Mouse (Mus musculus) 416B (cell line): ENCODE data around the gene H2-Q6.
"Not testable (repeated sequence)": the region's sequence is repeated elsewhere in the genome, so short reads cannot be mapped to it uniquely, and the experiment has no call there.

ENCODE experiments used
- DNase-seq: peaks from one replicate; pipeline ENCODE4 v3.0.0; 2011; ENCODE audit warnings: low read depth

The H2-Q6 gene

GRCm38 (mm10) chr17:35424624-35425416, at the start of gene H2-Q6:
Gene H2-Q6 (plus strand): TSS chr17:35424850.
- peak; percentile 81 for DNase-seq

- peak; percentile 95 for DNase-seq
Measured at GRCm38 (mm10) chr17:35379369-35379728, 45.3 kb upstream of the H2-Q6 start, which contains the start of gene H2-Q4. Gene H2-Q4 (plus strand): TSS chr17:35379617.

- peak; percentile 75 for DNase-seq
Measured at GRCm38 (mm10) chr17:35379729-35380451, 44.8 kb upstream of the H2-Q6 start.

- peak; percentile 26 for DNase-seq
Measured at GRCm38 (mm10) chr17:35389796-35390195, 34.9 kb upstream of the H2-Q6 start.

- not testable (repeated sequence) for DNase-seq
Measured at GRCm38 (mm10) chr17:35392671-35393070, 32.0 kb upstream of the H2-Q6 start.

GRCm38 (mm10) chr17:35393864-35394800, 30.5 kb upstream of the H2-Q6 start:
- not testable (repeated sequence) for DNase-seq

- DNase-seq, result not testable (repeated sequence)
Measured at GRCm38 (mm10) chr17:35396956-35397355, 27.7 kb upstream of the H2-Q6 start.

GRCm38 (mm10) chr17:35413057-35413456, 11.6 kb upstream of the H2-Q6 start:
- not testable (repeated sequence) for DNase-seq

- DNase-seq, result not testable (repeated sequence)
Measured at GRCm38 (mm10) chr17:35415273-35416129, 9.1 kb upstream of the H2-Q6 start.

GRCm38 (mm10) chr17:35418772-35419171, 5.9 kb upstream of the H2-Q6 start:
- DNase-seq, result no peak

GRCm38 (mm10) chr17:35419564-35419963, 5.1 kb upstream of the H2-Q6 start:
- DNase-seq, result not testable (repeated sequence)

- peak; percentile 28 for DNase-seq
Measured at GRCm38 (mm10) chr17:35420206-35420810, 4.3 kb upstream of the H2-Q6 start.

- not testable (repeated sequence) for DNase-seq
Measured at GRCm38 (mm10) chr17:35421331-35421730, 3.3 kb upstream of the H2-Q6 start.

- DNase-seq, result not testable (repeated sequence)
Measured at GRCm38 (mm10) chr17:35422360-35422759, 2.3 kb upstream of the H2-Q6 start.

- not testable (repeated sequence) for DNase-seq
Measured at GRCm38 (mm10) chr17:35423131-35423810, 1.4 kb upstream of the H2-Q6 start.

- not testable (repeated sequence) for DNase-seq
Measured at GRCm38 (mm10) chr17:35424106-35424505, 544 bp upstream of the H2-Q6 start.

GRCm38 (mm10) chr17:35425474-35425873, 824 bp downstream of the H2-Q6 start:
- DNase-seq, result not testable (repeated sequence)

GRCm38 (mm10) chr17:35428883-35429282, 4.2 kb downstream of the H2-Q6 start:
- not testable (repeated sequence) for DNase-seq

GRCm38 (mm10) chr17:35430671-35431070, 6.0 kb downstream of the H2-Q6 start:
- not testable (repeated sequence) for DNase-seq

GRCm38 (mm10) chr17:35432167-35432566, 7.5 kb downstream of the H2-Q6 start:
- not testable (repeated sequence) for DNase-seq
